Mouse (Mus musculus) c-Kit-negative CD71-positive TER-119-positive erythroid progenitor cells, embryonic 14.5 days (primary cell): ENCODE measurements around the gene Lypd1.

Experiments used
- DNase-seq: peaks from one replicate; pipeline ENCODE4 v3.0.0-alpha.2; 2013; ENCODE audit warnings: low read depth, low spot score

The Lypd1 gene

DNA sequence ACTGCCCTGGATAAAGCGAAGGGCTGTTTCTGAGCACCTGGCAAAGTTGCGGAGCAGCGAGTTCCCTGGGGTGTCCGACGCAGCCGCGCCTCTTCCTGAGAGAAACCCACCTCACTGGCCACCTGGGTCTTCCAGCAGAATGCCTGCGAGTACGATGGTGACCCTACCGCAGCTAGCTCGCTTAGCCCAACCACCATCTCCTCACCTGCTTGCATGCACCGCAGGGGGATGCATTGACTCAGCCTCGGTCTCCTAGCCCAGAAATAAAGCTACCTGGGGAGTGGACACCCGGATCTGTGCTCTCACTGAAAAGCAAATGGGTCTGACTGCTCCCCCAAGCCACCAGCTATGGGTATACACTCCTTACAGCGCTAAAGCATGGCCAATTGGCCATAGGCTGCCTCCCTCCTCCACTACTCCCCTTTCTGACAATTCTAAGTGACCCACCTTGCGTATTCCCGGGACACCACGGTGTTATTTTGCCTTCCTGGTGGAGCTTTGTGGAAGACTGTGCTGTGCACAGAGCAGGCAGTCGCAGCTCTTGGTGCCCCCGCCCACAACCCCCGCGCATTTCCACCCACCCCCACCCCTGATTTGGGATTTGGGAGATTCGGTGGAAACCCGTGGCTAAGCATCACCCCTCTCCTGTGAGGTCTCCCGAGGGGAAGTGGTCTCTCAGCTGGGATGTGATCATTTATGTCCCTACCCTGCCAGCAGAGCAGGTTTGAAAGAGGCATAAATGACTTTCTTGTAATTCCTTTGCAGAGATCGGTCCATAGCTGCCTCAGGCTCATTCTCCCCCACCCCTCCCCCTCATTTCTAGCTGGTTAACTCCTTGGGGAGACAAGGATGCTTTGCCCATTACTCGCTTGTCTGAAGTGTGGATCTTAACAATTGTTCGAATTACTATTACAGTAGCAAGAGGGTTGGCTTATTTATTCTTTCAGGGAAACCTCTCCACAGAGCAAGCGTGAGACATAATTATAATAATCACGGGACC lies at the start of gene Lypd1:
Gene Lypd1, minus strand, starts transcription at position 501 of the 1,000 bp plus-strand sequence.
- no peak for DNase-seq

DNA sequence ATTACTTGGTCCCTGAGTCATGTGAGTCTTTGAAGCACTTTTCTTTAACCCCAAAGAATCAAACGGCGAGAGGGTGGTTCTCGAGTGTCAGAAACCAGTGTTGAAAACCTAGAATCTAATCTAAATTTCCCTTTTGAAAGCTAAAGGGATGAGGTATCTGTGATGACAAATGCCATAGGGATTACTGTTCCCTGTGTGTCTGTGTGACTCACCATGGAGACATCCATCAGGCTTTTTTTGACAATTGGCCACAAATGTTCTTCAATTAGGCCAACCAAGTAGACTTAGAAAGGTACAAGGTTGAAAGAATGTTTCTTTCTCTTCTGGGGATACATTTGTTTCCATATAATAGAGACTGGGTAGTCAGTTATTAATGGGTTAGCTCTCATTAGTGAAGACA lies 38.1 kb upstream of the Lypd1 start:
- no peak for DNase-seq

DNA sequence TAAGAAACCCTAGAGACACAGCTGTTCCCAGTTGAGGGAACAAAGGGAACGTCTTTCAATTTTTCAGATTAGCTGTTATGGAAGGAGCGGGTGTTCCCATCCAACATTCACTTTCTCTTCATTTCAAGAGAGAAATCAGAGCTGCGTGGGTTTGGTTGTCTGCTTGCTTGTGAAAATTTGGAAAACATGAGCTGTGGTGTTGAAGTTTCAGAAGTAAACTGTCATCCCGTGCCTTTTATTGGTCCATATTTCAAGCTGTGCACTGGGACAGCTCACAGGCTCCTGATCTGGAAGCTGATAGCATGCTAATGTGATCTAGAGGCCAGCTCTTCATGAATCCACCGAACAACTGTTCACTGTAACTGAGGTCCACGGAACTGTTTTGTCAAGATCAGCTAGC lies 36.2 kb upstream of the Lypd1 start:
- DNase-seq, result no peak

DNA sequence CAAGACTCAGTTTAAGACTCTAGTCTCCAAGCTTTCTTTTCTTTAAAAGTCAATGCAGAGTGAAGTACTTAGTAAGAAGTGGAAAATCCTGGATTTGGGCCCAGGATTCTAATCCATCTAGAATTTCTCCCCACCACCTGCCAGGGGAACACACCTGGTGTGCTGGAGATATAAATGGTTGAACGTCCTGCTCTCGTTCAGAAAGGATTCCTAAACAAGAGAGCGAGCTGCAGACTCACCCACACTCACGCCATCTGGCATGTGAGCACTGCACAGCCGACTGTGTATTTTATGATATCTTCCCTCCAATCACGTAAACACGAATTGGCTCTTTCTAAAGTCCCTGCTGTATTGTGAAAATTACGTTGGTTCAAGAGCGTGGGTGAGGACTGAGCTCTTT lies 32.2 kb upstream of the Lypd1 start:
- no peak for DNase-seq

DNA sequence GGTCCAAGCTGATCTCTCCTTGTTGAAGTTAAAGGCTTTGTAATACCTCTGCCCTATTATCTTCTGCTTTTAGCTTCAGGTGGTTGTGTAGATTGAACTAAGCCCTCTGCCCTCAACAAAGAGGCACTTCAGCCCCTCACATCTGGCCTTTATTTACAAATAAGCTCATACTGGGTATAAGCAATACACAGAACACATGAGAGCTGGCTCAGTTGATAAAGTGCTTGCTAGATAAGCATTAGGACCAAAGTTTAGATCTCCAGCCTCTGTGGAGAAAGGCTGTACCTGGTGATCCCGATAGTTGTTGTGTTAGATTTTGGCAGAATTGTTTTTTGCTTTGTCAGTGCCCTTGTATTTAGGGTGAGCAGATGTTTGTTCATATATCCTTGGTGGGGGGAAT lies 30.4 kb upstream of the Lypd1 start:
- no peak for DNase-seq

DNA sequence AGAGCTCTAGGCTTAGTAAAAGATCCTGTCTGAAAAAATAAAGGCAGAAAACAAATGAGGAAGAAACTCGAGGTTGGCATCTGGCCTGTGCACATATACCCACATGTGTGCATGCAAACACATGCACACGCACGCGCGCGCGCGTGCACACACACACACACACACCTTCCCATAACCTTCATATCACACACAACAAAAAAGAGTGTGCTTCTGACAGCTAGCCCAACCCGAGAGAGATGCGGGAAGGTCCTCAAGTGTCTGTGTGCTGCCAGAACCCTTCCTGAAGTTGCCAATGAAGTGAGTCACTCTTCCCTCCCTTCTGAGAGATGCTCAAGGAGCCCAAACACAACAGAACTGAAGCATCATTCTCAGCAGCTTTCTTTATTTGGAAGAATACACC lies 12.6 kb upstream of the Lypd1 start:
- DNase-seq, result no peak

DNA sequence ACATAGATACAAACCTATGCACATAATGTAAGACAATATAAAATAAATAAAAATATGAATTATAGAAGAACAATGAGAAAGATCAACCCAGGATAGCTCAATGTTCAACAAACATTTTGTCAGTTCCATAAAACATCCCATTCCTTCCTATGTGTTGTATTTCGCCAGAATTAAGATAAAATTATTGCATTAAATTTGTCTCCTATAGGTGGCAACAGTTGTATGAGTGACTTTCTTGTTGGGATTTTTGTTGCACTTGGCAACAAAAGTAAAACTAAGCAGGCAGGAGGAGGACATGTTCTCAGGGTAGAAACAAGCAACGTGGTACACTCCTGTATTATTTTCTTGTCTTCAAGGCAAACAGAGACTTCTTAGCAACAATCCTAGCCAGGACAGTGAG lies 10.2 kb upstream of the Lypd1 start:
- DNase-seq, result no peak

DNA sequence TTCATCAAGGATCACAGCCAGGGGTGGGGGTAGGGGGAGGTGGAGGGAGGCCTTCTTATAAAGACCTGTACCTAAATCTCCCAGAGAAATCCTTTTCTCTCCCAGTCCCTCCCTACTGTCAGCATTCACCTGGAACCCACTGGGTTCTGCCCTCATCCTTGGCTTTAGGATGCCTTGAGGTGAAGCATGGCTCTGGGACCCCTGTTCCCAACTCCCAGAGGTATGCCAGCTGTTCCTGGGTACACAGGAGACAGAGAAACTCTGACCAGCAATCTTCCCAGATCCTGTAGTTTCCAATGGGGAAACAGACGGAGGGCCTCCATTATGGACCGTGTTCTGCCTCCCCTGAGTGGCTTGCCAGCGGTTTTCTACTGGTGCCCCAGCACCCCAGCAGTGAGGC lies 7.8 kb upstream of the Lypd1 start:
- DNase-seq, result no peak

DNA sequence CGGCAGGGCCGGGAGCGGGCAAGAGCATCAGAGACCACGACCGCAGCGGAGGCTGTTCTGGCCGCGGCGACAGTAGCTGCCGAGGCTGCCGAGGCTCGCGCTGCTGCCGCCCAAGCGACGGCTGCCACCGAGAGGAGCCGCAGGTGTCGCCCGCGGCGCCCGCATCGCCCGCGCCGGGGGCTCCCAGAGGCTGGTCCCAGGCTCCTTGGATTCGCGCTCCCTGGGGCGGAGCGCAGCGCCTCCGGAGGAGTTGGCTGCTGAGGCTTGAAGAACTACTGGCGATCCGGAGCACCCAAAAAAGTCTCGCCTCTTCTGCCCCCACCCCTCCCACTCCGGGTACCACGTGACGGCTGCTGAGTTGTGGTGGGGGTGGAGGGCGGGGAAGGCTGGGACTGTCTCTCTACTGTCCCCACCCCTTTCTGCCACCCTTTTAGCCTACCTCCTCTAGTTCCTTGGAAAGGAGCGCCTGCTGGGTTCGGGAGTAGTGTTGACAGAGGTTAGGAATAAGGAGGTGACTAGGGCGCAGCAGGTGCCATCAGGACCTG lies 928 bp downstream of the Lypd1 start:
- DNase-seq, result no peak

DNA sequence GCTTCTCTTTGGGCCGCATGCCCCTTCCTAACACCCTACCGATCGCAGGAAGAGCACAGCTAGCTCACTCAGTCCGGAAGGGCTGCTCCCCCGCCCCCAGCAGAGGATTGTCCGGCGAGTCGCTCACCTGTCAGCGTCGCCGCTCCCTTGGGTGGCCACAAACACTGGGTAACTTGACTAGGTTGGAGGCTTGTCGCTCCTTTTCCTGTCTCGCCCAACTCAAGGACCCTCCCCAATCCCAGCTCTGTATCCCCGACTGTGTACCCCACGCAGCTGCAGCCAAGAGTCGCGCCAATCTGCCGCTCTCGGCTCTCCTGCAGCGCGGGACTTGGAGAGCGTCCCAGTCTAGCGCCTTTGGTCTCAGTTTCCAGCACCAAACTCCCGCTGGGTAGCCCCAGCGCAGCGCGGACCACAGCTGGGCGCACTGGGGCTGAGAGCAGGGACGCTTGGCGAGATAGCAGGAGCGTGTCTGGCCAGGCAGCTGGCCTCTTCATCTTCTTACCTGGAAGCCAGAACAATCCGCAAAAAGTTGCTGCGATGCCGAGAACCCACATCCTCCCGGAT lies 1.5 kb downstream of the Lypd1 start:
- DNase-seq, result no peak

DNA sequence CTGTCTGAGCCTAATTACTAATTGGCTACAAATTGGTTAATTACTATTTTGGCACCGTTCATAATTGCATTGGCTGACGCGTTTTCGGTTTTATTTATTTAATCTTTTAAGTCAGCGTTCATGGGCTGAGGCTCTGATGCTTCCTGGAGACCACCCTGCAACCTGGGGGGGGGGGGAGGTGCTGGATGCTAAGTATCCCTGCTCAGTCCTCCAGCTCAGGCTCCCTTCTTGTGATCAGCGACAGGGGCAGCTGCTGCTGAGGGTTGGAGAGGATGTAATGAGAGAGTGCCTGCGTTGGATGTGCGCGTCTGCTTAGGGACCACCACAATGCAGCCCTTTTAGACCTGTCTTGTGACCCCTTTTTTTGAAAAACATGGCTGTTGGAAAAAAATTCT lies 2.0 kb downstream of the Lypd1 start:
- no peak for DNase-seq

DNA sequence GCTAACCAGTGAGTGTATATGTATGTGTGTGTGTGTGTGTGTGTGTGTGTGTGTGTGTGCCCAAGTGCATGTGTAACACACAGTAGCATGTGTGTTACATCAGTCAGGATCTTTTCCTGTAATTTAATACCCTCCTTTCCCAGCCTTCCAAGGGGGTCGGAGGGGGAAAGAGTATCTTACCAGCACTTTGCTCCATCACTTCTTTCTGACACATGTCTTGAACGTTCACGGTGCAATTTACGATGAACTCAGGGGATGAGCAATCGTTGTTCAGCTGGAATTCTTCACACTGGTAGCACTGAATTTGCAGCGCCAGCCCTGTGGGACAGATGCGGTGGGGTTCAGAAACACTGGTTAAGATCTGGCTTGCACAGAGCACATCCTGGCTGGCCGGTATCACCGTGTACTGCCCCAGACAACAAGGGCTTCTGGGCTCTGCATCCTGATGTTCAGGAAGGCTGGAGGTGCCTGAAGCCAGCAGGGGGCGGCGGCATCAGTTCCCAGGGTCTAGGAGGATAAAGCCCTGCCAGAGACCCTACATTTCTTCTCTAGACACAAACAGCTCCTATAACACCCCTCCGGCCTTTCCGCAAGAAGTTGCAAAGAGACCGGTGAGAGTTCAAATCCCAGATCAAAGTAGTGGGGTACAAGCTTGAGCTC lies 2.6 kb downstream of the Lypd1 start:
- no peak for DNase-seq

DNA sequence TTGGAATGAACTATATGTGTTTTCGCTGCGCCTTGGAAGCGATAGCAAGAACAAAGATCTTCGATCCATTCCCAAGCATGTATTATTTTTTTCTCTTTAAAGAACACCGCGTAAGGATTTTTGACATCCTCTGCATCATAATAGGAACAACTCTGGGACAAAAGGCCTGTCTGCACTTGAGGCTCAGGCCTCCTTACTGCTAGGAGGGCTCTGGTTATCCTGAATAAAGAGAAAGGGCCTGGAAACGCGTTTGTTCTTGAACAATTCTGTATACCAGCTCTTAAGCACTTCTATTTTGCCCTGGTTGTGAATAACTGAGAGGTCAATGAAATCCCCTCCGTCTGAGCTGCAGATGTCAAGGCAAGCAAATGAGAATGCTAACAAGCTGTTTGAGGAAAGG lies 19.7 kb downstream of the Lypd1 start:
- no peak for DNase-seq

DNA sequence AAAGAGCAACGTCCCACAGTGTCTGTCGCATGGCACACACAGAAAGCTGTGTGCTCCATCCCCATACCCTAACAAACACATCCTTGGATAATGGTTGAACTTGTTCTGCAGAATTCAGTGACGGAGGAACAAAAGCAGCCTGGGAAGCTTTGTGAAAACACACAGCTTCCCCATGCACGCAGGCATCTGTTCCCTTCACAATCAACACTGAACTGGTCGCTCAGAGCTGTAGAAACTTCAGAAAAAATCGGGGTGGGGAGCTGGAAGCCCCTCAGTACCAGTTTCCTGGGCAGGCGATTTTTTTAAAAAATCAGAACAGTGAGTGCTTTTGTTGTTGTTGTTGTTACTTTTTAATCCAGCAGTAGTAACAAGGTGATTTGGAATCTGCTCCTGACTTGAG lies 42.8 kb downstream of the Lypd1 start:
- DNase-seq, result no peak

DNA sequence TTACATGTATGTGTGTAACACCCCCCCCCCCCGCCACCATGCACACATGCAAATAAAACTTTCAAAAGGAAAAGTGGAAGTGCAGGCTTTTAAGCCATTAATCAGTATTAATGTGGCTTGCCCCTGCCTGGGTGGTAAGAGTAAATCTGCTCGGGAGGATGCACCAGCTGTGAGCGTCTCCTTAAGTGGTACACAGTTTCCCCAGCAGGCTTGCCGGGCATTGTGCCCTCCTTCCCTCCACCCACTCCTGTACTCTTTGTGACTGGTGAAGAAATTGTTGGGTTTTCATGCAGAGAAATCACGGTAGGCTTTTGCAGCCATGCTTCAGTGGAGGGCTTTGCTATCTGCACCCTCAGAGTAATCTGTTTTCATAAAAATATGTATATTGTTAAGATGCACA lies 54.3 kb downstream of the Lypd1 start:
- DNase-seq, result no peak

DNA sequence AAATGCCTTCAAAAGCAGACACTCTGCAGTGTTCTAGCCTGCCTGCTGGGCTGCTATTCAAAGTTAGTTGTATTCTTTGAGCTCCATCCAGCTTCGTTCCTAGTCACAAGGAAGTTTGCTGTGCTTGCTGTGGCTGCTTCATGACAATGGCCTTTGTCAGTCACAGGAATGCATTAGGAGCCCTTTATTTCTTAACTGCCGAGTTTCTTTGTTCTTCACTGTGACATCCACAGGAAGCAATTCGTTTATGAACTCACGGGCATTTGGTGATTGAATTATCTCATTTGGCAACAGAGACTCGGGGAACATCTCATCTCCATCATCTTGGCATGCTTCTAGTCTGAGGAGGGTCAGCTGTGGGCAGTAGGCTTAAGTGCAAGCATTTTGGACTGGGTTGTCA lies 58.3 kb downstream of the Lypd1 start:
- no peak for DNase-seq

DNA sequence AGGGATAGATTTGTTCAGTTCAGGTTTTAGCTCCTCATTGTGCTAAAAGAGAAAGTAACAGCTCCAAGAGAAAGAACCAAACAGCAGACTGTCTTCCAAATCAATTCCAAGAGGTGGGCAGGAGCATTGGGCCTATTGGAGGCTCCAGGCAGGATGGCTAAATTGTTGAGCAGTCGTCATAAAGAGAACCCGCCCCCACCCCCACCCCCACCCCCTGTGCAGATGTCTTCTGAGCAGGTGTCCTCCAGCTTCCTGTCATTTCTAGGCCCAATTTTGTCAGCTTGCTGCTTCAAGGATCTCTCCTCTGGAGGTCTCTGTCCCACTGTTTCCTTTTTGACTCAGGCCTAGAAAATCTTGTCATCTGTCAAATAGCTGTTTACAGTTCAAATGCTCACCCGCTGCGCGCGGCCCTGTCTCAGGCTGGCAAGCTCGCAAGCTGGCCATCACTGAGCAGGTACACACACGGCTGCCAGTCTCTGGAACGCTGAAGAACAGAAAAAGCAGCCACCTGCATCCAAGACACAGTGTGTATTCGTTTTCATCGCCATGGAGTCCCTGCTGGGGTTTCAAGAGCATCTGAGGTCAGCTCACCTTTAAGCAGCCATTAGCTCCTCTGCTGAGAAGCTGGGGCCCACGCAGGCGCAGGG lies 73.0 kb downstream of the Lypd1 start:
- no peak for DNase-seq

DNA sequence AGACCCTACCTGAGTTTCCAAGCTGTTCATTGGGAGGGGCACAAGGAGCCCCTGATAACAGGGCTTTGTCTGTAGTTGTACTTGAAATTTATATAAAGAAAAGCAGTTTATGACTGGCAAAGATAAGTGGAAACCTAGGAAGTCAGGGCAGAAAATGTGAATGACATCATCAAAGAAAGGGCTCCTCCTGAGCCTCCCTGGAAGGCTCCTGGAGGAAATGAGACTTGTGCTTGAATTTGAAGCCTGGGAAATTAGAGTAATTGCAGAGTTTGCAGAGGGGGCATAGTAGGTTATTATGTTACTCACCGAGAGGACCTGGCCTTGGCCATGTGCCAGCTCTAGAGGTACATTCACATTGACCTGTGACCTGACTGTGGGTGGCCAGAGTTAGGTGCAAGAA lies 75.4 kb downstream of the Lypd1 start:
- no peak for DNase-seq

DNA sequence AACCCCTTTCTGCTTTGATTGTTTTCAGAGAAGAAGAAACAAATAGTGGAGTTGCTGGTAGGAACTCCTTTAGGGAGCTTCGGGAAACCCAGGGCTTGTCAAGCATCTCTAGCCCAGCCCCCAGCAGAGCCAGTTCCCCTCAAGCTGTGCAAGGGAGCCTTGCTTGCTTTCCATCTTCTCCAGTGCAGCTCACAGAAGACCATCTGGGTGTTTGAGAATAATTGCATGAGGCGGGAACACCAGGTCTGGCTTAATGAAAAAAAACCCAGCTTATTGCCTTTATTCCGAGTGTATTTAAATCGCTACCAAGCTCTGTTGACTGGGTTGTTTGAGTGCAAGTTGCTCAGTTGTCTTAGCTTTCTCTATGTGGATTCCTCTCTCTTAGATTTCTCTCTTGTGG lies 89.3 kb downstream of the Lypd1 start:
- DNase-seq, result no peak

DNA sequence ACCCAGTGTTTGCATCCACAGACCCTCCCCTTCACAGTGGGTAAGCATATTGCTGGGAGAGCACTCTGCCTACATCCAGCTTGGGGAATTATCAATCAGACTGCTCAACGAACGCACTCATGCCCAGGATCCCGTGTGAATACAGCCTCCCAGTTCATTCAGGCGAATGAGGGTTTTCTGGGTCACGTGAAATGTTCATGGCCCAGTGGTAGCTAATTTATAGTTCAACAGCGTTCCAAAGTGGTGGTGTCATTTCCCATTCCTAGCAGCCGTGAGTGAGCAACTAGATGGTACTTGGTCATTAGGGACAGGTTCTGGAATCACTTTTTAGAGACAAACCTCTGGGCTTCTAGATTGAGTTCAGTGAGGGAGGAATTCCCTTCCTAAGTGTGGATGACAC lies 91.8 kb downstream of the Lypd1 start:
- DNase-seq, result no peak
